Mouse (Mus musculus) hindbrain, postnatal 0 days (tissue): ENCODE measurements around the gene Tfe3. TPM values are rescaled to one million over a fixed set of nuclear protein-coding genes. Genes with fewer than 3 reads are reported as not detected.

Experiments
- ATAC-seq: fragments of 200-750 bp; cut with Nextera tagmentation; 2 replicates; pipeline ENCODE4 v1.8.0; 2017; ENCODE audit warnings: mild to moderate bottlenecking, moderate TSS enrichment, moderate library complexity
- DNase-seq: peaks from one replicate; pipeline ENCODE4 v3.0.0-alpha.2; 2015; ENCODE audit warnings: low spot score
- H3K27ac ChIP-seq: fragments of 300-500 bp; sonication (generic); 2 replicates; pipeline ENCODE4 v1.5.1; 2014; ENCODE audit warnings: mild to moderate bottlenecking
- H3K27me3 ChIP-seq: fragments of 300-500 bp; sonication (generic); 2 replicates; pipeline ENCODE4 v1.6.1; 2014; ENCODE audit warnings: low read length, mixed read lengths; ENCODE audit not compliant: insufficient read depth
- H3K36me3 ChIP-seq: fragments of 300-500 bp; sonication (generic); 2 replicates; pipeline ENCODE4 v1.6.1; 2014; ENCODE audit warnings: low read length, mixed read lengths; ENCODE audit not compliant: insufficient read depth
- H3K4me1 ChIP-seq: fragments of 300-500 bp; sonication (generic); 2 replicates; pipeline ENCODE4 v1.6.1; 2014; ENCODE audit warnings: antibody characterized with exemption, low read length, mixed read lengths; ENCODE audit not compliant: insufficient read depth
- H3K4me2 ChIP-seq: fragments of 300-500 bp; sonication (generic); 2 replicates; pipeline ENCODE4 v1.6.1; 2014; ENCODE audit warnings: low read depth, mild to moderate bottlenecking, low read length, moderate library complexity, mixed read lengths
- H3K4me3 ChIP-seq: fragments of 300-500 bp; sonication (generic); 2 replicates; pipeline ENCODE4 v1.5.1; 2014; ENCODE audit warnings: low read length
- H3K9ac ChIP-seq: fragments of 300-500 bp; sonication (generic); replicated peaks from 2 replicates; pipeline ENCODE4 v1.6.1; 2014; ENCODE audit warnings: mild to moderate bottlenecking, low read length, moderate library complexity, mixed read lengths
- H3K9me3 ChIP-seq: fragments of 300-500 bp; sonication (generic); 2 replicates; pipeline ENCODE4 v1.6.1; 2016; ENCODE audit warnings: low read length, mixed read lengths
- CTCF ChIP-seq: IDR thresholded peaks from 2 replicates; pipeline ENCODE4 v1.5.1; 2016; ENCODE audit warnings: antibody characterized with exemption, control low read depth, low read depth
- WGBS: fragments of 180-500 bp; shearing (Covaris S2); extraction: QIAGEN DNeasy Blood & Tissue Kit; methylation state at CpG from one replicate; pipeline ENCODE4 v1.1.7; 2014; 5-methylcytosine and 5-hydroxymethylcytosine counted together
- polyA plus RNA-seq: library from polyadenylated mRNA; unstranded; fragments of >200 nt; fragmentation: Nextera tagmentation; extraction: Ambion mirVana; gene quantifications from 2 replicates; pipeline ENCODE4 v1.2.1, GENCODE M21; 2015
- total RNA-seq: library from RNA; depleted of rRNA; stranded (reverse); fragments of >200 nt; gene quantifications from 2 replicates; pipeline ENCODE4 v1.2.3, GENCODE M21; 2014

Gene Tfe3
- total and polyA plus RNA-seq, 2 experiments from 2014 or later: 21.4 to 36.1 TPM

DNA sequence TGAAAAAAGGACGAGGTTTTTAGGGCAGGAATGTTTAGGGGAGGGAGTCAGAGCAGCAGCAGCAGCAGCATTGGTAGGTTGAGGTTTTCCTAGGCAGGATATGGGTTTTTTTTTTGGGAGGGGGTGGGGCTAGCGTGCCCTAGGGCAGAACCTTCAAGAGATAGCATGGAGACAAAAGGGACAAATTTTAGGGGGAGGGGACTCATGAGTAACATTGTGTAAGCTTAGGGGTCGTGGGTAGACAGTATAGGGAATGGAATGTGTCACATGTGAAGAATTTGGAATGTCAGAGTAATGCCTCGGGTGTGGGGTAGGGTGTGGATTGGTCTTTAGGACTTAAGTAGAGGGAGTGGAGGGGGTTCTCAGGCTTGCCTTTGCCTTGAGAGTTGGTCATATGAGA is 39.7 kb upstream of the Tfe3 start:
- no peaks in the 10 kb centered on the region for H3K36me3 ChIP-seq
- 36% methylated on average over 4 of the region's 4 CpGs for WGBS
- no peak overlapping the region for H3K27ac ChIP-seq
- H3K4me3 ChIP-seq: peak overlapping the region; percentile 54
- ATAC-seq: no peak
- no peak for TF ChIP-seq CTCF
- H3K4me2 ChIP-seq: peak overlapping the region; percentile 68
- 0 out of 2 replicates have a peak, but pooled peaks cover 4% of the 10 kb centered on the region for H3K4me1 ChIP-seq
- H3K9ac ChIP-seq: peak overlapping the region; percentile 57
- no peaks in the 10 kb centered on the region for H3K9me3 ChIP-seq
- no peaks in the 10 kb centered on the region for H3K27me3 ChIP-seq
- no peak for DNase-seq

DNA sequence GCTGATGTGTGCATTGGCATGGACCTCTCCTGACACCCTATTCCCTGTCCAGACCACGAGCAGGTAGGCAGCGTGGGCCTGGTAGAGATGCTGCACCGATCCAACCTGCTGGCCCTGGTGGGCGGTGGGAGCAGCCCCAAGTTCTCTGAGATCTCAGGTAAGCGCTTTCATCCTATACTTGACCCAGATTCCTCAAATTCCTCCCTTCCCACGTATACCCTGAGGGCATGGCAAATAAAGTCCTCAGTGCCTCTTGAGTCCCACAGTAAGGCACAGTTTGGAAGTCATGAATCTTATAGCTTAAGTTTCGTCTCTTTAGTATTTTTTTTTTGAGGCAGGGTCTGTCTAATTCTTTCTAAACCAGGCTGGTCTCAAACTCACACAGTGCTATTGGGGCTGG is 38.2 kb upstream of the Tfe3 start:
- H3K27ac ChIP-seq: no peak overlapping the region
- TF ChIP-seq CTCF: no peak
- no peaks in the 10 kb centered on the region for H3K36me3 ChIP-seq
- WGBS: 83% methylated on average over 7 of the region's 7 CpGs
- no peaks in the 10 kb centered on the region for H3K9me3 ChIP-seq
- 0 out of 2 replicates have a peak, but pooled peaks cover 4% of the 10 kb centered on the region for H3K4me1 ChIP-seq
- no peak overlapping the region for H3K9ac ChIP-seq
- ATAC-seq (no peak), DNase-seq (no peak)
- H3K4me2 ChIP-seq: no peak overlapping the region
- H3K27me3 ChIP-seq: no peaks in the 10 kb centered on the region
- no peak overlapping the region for H3K4me3 ChIP-seq

DNA sequence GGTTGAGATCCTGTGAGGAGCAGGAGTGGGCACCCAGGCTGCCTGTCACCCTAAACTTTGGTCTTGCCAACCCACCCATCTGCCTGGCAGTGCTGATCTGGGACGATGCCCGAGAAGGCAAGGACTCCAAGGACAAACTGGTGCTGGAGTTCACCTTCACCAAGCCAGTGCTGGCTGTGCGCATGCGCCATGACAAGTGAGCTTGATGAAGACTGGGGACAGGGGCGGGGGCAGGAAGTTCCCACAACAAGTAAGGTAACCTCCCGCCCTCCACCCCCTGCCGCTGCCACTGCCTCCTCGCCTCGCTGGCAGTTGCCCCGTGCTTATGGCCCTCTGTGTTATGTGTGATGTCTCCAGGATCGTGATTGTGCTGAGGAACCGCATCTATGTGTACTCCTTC is 36.5 kb upstream of the Tfe3 start:
- TF ChIP-seq CTCF: no peak
- Histone ChIP-seq H3K36me3 (no peaks in the 10 kb centered on the region), H3K4me1 (0 out of 2 replicates have a peak, but pooled peaks cover 4% of the 10 kb centered on the region), H3K4me3 (no peak overlapping the region), H3K27me3 (no peaks in the 10 kb centered on the region), H3K9me3 (no peaks in the 10 kb centered on the region), H3K4me2 (no peak overlapping the region), H3K27ac (no peak overlapping the region), H3K9ac (no peak overlapping the region)
- no peak for ATAC-seq
- WGBS: 88% methylated on average over 12 of the region's 12 CpGs
- DNase-seq: no peak

DNA sequence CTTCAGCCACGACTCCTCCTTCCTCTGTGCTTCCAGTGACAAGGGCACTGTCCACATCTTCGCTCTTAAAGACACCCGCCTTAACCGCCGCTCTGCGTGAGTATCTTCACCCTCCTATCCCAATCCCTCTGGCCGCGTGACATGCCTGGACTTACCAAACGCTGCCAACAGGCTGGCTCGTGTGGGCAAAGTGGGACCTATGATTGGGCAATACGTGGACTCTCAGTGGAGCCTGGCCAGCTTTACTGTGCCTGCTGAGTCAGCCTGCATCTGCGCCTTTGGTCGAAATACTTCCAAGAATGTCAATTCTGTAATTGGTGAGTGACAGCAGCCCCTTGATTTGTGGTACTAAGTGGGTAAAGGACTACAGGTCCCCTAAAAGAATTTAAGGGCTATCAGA is 35.2 kb upstream of the Tfe3 start:
- no peaks in the 10 kb centered on the region for H3K9me3 ChIP-seq
- H3K27me3 ChIP-seq: no peaks in the 10 kb centered on the region
- no peak overlapping the region for H3K27ac ChIP-seq
- H3K9ac ChIP-seq: no peak overlapping the region
- DNase-seq: no peak
- no peaks in the 10 kb centered on the region for H3K36me3 ChIP-seq
- WGBS: 89% methylated on average over 13 of the region's 13 CpGs
- H3K4me2 ChIP-seq: no peak overlapping the region
- TF ChIP-seq CTCF: no peak
- 0 out of 2 replicates have a peak, but pooled peaks cover 4% of the 10 kb centered on the region for H3K4me1 ChIP-seq
- no peak overlapping the region for H3K4me3 ChIP-seq
- no peak for ATAC-seq

GRCm38 (mm10) chrX:7728215-7728921 is 34.0 kb upstream of the Tfe3 start, which contains the start of gene Praf2:
Gene Praf2, plus strand, starts transcription at chrX:7728439.
- no peaks in the 10 kb centered on the region for H3K4me1 ChIP-seq
- H3K4me2 ChIP-seq: peak within 1 kb of the TSS; percentile 55
- peak; percentile 13; the same call in 1 of the 2 replicates for TF ChIP-seq CTCF
- H3K27ac ChIP-seq: peak within 1 kb of the TSS; percentile 76
- H3K27me3 ChIP-seq: no peaks in the 10 kb centered on the region
- DNase-seq (peak; percentile 90), ATAC-seq (peak; percentile 95)
- no peaks in the 10 kb centered on the region for H3K9me3 ChIP-seq
- peak within 1 kb of the TSS; percentile 43 for H3K9ac ChIP-seq
- 32% methylated on average over 42 of the region's 42 CpGs for WGBS
- no peaks in the 10 kb centered on the region for H3K36me3 ChIP-seq
- H3K4me3 ChIP-seq: peak within 1 kb of the TSS; percentile 42

- ATAC-seq: no peak; the same call in 1 of the 2 replicates
- Histone ChIP-seq H3K4me3 (peak overlapping the region; percentile 42), H3K9ac (peak overlapping the region; percentile 43), H3K4me1 (no peaks in the 10 kb centered on the region), H3K27me3 (no peaks in the 10 kb centered on the region), H3K36me3 (no peaks in the 10 kb centered on the region), H3K27ac (peak overlapping the region; percentile 76), H3K9me3 (no peaks in the 10 kb centered on the region), H3K4me2 (peak overlapping the region; percentile 55)
- 43% methylated on average over 4 of the region's 4 CpGs for WGBS
- TF ChIP-seq CTCF: no peak
- no peak for DNase-seq
Observed at GRCm38 (mm10) chrX:7728922-7729265, 33.5 kb upstream of the Tfe3 start.

GRCm38 (mm10) chrX:7733571-7734156 is 28.7 kb upstream of the Tfe3 start:
- DNase-seq (peak; percentile 53), ATAC-seq (peak; percentile 55; the same call in 1 of the 2 replicates)
- no peaks in the 10 kb centered on the region for H3K36me3 ChIP-seq
- no peaks in the 10 kb centered on the region for H3K4me1 ChIP-seq
- H3K27ac ChIP-seq: no peak overlapping the region
- 40% methylated on average over 25 of the region's 26 CpGs for WGBS
- no peak overlapping the region for H3K9ac ChIP-seq
- no peaks in the 10 kb centered on the region for H3K9me3 ChIP-seq
- peak; percentile 66 for TF ChIP-seq CTCF
- no peak overlapping the region for H3K4me2 ChIP-seq
- no peaks in the 10 kb centered on the region for H3K27me3 ChIP-seq
- H3K4me3 ChIP-seq: no peak overlapping the region
